Mouse (Mus musculus): ENCODE measurements around the gene Olr1. TPM values are rescaled to one million over a fixed set of nuclear protein-coding genes. Genes with fewer than 3 reads are reported as not detected.

Olr1 gene
- polyA plus RNA-seq, 1 experiment, result not detected

GRCm38 (mm10) chr6:129517752-129518408, 10.9 kb upstream of the Olr1 start:
- no peak for TF ChIP-seq GATA1 (IDR thresholded peaks at IDR 0.05; ENCODE audit: low read length)

- no peak for TF ChIP-seq GATA1 (IDR thresholded peaks at IDR 0.05; ENCODE audit: low read length)
Measured at GRCm38 (mm10) chr6:129516388-129516787, 9.4 kb upstream of the Olr1 start.

- no peak for TF ChIP-seq GATA1 (IDR thresholded peaks at IDR 0.05; ENCODE audit: low read length)
Measured at GRCm38 (mm10) chr6:129515068-129515467, 8.1 kb upstream of the Olr1 start.

GRCm38 (mm10) chr6:129514376-129514775, 7.4 kb upstream of the Olr1 start:
- no peak for TF ChIP-seq GATA1 (IDR thresholded peaks at IDR 0.05; ENCODE audit: low read length)

- no peak for TF ChIP-seq GATA1 (IDR thresholded peaks at IDR 0.05; ENCODE audit: low read length)
Measured at GRCm38 (mm10) chr6:129513409-129513808, 6.4 kb upstream of the Olr1 start.

- TF ChIP-seq GATA1 (IDR thresholded peaks at IDR 0.05; ENCODE audit: low read length), result no peak
Measured at GRCm38 (mm10) chr6:129512868-129513267, 5.9 kb upstream of the Olr1 start.

- no peak for TF ChIP-seq GATA1 (IDR thresholded peaks at IDR 0.05; ENCODE audit: low read length)
Measured at GRCm38 (mm10) chr6:129512367-129512766, 5.4 kb upstream of the Olr1 start, which contains the start of gene Tmem52b. TSS of gene Tmem52b (plus strand) at chr6:129512555.

GRCm38 (mm10) chr6:129510120-129510911, 3.4 kb upstream of the Olr1 start:
- TF ChIP-seq GATA1 (IDR thresholded peaks at IDR 0.05; ENCODE audit: low read length), result no peak

- TF ChIP-seq GATA1 (IDR thresholded peaks at IDR 0.05; ENCODE audit: low read length), result no peak
Measured at GRCm38 (mm10) chr6:129503471-129503870, 3.5 kb downstream of the Olr1 start.

- TF ChIP-seq GATA1 (IDR thresholded peaks at IDR 0.05; ENCODE audit: low read length), result no peak
Measured at GRCm38 (mm10) chr6:129497345-129498218, 9.4 kb downstream of the Olr1 start.

GRCm38 (mm10) chr6:129494924-129495323, 12.0 kb downstream of the Olr1 start:
- TF ChIP-seq GATA1 (IDR thresholded peaks at IDR 0.05; ENCODE audit: low read length), result no peak

GRCm38 (mm10) chr6:129480089-129480958, 26.6 kb downstream of the Olr1 start:
- no peak for TF ChIP-seq GATA1 (IDR thresholded peaks at IDR 0.05; ENCODE audit: low read length)

GRCm38 (mm10) chr6:129476404-129477126, 30.4 kb downstream of the Olr1 start:
- TF ChIP-seq GATA1 (IDR thresholded peaks at IDR 0.05; ENCODE audit: low read length), result no peak

GRCm38 (mm10) chr6:129472627-129473026, 34.3 kb downstream of the Olr1 start:
- TF ChIP-seq GATA1 (IDR thresholded peaks at IDR 0.05; ENCODE audit: low read length), result no peak

Measured in G1E-ER4 (cell line).